Mouse (Mus musculus): ENCODE data around the gene Lrsam1. TPM values are rescaled to one million over a fixed set of nuclear protein-coding genes. Genes with fewer than 3 reads are reported as not detected.

The Lrsam1 gene
- polyA plus RNA-seq, 1 experiment from 2014 or later, result 7.4 TPM

DNA sequence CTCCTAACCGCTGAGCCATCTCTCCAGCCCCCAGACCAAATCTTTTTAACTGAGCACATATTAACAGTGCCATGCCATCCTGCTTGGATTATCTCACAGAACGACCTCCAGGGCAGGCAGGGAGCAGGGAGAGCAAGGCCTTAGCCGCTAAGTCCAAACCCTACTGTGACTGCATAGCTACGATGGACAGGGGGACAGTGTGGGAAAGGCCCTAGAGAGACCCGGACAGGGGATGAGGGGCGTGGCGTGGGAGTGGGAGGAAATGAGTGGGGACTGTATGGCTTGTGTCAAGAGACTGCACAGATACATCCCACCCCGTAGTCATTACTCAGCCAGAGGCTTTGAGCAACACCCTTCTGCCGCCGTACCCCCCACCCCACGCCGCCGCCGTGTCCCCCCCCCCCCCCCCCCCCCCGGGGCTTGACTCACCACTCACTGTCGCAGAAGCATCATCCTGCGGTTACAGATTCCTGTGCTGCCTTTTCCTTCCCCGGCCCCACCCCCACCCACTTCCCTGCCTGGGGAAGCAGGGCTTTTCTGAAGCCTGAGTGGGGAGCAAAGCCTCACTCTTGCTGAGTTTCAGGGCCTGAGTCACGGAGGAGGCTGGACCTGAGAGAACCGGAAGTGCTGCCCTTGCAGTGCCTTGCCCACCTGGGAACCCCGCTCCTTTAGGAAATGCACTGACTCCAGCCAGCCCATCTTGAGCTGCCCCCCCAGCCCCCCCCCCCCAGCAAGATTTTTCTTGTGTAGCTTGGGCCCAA, 79.0 kb downstream of the Lrsam1 start:
- Histone ChIP-seq H3K4me3 (ENCODE audit: control insufficient read depth in 1 of 2, insufficient read depth in 1 of 2, low read depth in 1 of 2, low read length in 2 of 2) (peak overlapping the region in 1 of 2 experiments; percentile 13; a peak in 1 of 4 replicates), H3K9me3 (ENCODE audit: control insufficient read depth, low read length) (no peaks in the 10 kb centered on the region), H3K27ac (replicated peaks in 1 of 2; ENCODE audit: control insufficient read depth in 1 of 2, insufficient read depth in 1 of 2, low read depth in 2 of 2, low read length in 2 of 2) (peak overlapping the region; percentile 92 to 93), H3K4me2 (ENCODE audit: low read length) (peak overlapping the region; percentile 49), H3K27me3 (ENCODE audit: control insufficient read depth, insufficient read depth, low read length) (no peaks in the 10 kb centered on the region), H3K4me1 (ENCODE audit: control insufficient read depth in 2 of 2, insufficient read depth in 2 of 2, low read length in 2 of 2) (peaks cover 76 to 95% of the 10 kb centered on the region in 2 experiments), H3K9ac (ENCODE audit: low read length) (peak overlapping the region; percentile 46; the same call in 1 of the 2 replicates), H3K36me3 (ENCODE audit: control insufficient read depth, insufficient read depth, low read length) (peaks cover 19% of the 10 kb centered on the region)
- 21% methylated on average over 12 of the region's 21 CpGs for WGBS
- ATAC-seq (ENCODE audit: insufficient number of reproducible peaks, insufficient read depth, low FRiP score, low read depth), result peak; percentile 37; the same call in 1 of the 2 replicates

DNA sequence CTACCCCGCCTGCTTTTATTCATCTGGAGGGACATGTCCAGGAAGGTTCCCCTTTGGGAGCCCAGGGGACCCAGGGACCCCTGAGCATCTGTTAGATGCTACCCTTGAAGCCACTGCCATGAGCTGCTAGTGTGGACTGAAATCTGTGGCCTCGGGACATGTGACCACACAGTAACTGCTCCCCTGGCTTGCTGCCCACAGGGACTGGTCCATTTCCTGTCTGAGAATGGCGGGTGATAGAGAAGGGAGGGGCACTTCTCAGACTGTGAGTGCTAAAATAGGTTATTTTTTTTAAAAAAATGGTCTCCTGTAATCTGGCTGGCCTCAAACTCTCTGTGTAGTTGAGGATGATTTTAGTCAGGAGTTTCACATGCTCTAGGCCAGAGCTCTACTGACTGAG, 79.7 kb downstream of the Lrsam1 start:
- WGBS, result 19% methylated on average over 3 of the region's 3 CpGs
- H3K27ac ChIP-seq (replicated peaks in 1 of 2; ENCODE audit: control insufficient read depth in 1 of 2, insufficient read depth in 1 of 2, low read depth in 2 of 2, low read length in 2 of 2), result peak overlapping the region; percentile 92 to 93
- H3K9me3 ChIP-seq (ENCODE audit: control insufficient read depth, low read length), result no peaks in the 10 kb centered on the region
- H3K4me1 ChIP-seq (ENCODE audit: control insufficient read depth in 2 of 2, insufficient read depth in 2 of 2, low read length in 2 of 2), result peaks cover 78 to 94% of the 10 kb centered on the region in 2 experiments
- H3K9ac ChIP-seq (ENCODE audit: low read length), result peak overlapping the region; percentile 61
- H3K27me3 ChIP-seq (ENCODE audit: control insufficient read depth, insufficient read depth, low read length), result no peaks in the 10 kb centered on the region
- peaks cover 19% of the 10 kb centered on the region for H3K36me3 ChIP-seq (ENCODE audit: control insufficient read depth, insufficient read depth, low read length)
- ATAC-seq (ENCODE audit: insufficient number of reproducible peaks, insufficient read depth, low FRiP score, low read depth), result peak; percentile 56
- peak overlapping the region; percentile 49 for H3K4me2 ChIP-seq (ENCODE audit: low read length)
- H3K4me3 ChIP-seq (ENCODE audit: control insufficient read depth in 1 of 2, insufficient read depth in 1 of 2, low read depth in 1 of 2, low read length in 2 of 2), result no peak overlapping the region

DNA sequence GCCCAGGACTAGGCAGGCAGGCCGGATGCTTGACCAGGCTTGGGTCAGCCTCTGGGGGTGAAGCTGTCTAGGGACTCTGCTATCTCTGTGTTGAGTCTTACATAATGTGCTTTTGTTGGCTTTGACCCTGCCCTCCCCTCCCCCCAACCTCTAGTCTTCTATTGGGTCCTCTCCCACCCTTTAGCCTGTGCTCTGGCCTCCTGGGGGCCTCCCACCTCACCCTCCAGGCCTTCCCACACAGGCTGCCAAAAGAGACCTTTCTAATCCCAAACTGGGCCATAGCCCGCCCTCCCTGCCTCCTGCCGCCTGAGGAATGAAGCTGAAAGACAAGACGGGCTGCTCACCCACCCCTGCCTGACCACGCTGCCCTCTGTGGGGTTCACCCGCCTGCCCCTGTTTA, 80.4 kb downstream of the Lrsam1 start:
- H3K27ac ChIP-seq (replicated peaks in 1 of 2; ENCODE audit: control insufficient read depth in 1 of 2, insufficient read depth in 1 of 2, low read depth in 2 of 2, low read length in 2 of 2), result peak overlapping the region; percentile 92 to 93
- H3K4me2 ChIP-seq (ENCODE audit: low read length), result peak overlapping the region; percentile 49
- no peak for ATAC-seq (ENCODE audit: insufficient number of reproducible peaks, insufficient read depth, low FRiP score, low read depth)
- no peak overlapping the region for H3K4me3 ChIP-seq (ENCODE audit: control insufficient read depth in 1 of 2, insufficient read depth in 1 of 2, low read depth in 1 of 2, low read length in 2 of 2)
- H3K9ac ChIP-seq (ENCODE audit: low read length), result peak overlapping the region; percentile 61
- H3K4me1 ChIP-seq (ENCODE audit: control insufficient read depth in 2 of 2, insufficient read depth in 2 of 2, low read length in 2 of 2), result peaks cover 75 to 91% of the 10 kb centered on the region in 2 experiments
- peaks cover 17% of the 10 kb centered on the region for H3K36me3 ChIP-seq (ENCODE audit: control insufficient read depth, insufficient read depth, low read length)
- WGBS, result 32% methylated on average over 6 of the region's 6 CpGs
- no peaks in the 10 kb centered on the region for H3K9me3 ChIP-seq (ENCODE audit: control insufficient read depth, low read length)
- no peaks in the 10 kb centered on the region for H3K27me3 ChIP-seq (ENCODE audit: control insufficient read depth, insufficient read depth, low read length)

DNA sequence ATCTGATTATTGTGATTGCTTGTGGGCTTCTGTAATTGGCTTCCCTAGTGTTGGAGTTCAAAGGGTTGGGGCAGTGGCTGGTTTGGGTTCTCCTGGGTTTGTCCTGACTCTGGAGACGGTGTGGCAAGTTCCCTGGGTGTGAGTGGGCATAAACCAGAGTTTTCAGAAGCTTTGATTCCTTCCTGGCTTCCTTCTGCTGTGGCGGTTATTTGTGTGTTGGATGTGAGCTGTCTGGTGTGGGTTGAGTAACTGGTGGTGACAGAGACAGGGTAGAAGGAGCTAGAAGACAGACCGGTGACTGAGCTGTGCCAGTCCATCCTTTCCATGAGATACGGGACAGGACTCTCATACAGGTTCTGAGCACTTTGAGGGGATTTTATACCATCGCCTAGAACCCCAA, 81.8 kb downstream of the Lrsam1 start:
- 73% methylated on average over 5 of the region's 5 CpGs for WGBS
- Histone ChIP-seq H3K36me3 (ENCODE audit: control insufficient read depth, insufficient read depth, low read length) (peaks cover 15% of the 10 kb centered on the region; the same call in 1 of the 2 replicates), H3K27ac (replicated peaks in 1 of 2; ENCODE audit: control insufficient read depth in 1 of 2, insufficient read depth in 1 of 2, low read depth in 2 of 2, low read length in 2 of 2) (peak overlapping the region; percentile 5 to 10; a peak in 1 of 4 replicates), H3K9ac (ENCODE audit: low read length) (peak overlapping the region; percentile 98), H3K27me3 (ENCODE audit: control insufficient read depth, insufficient read depth, low read length) (no peaks in the 10 kb centered on the region), H3K4me3 (ENCODE audit: control insufficient read depth in 1 of 2, insufficient read depth in 1 of 2, low read depth in 1 of 2, low read length in 2 of 2) (no peak overlapping the region), H3K4me1 (ENCODE audit: control insufficient read depth in 2 of 2, insufficient read depth in 2 of 2, low read length in 2 of 2) (peaks cover 65 to 85% of the 10 kb centered on the region in 2 experiments), H3K9me3 (ENCODE audit: control insufficient read depth, low read length) (no peaks in the 10 kb centered on the region), H3K4me2 (ENCODE audit: low read length) (peak overlapping the region; percentile 88)
- ATAC-seq (ENCODE audit: insufficient number of reproducible peaks, insufficient read depth, low FRiP score, low read depth), result no peak

DNA sequence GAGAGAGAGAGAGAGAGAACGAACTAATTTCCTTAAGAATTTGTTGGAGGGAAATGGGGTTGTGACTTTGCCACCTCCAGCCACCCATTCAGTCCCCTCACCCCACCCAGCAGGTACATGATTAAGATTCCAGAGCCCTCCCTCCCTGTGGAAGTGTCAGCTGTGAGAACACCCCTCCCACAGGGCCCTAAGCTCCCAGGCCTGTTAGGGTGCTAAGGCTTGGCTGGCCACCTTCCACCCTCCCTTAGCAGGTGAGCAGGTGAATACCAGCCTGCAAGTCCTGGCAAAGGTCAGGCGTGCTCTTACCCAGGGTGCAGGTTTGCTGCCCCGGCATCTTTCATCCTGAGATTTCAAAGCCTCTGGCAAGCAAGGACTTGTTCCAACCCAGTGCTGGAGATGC, 83.0 kb downstream of the Lrsam1 start:
- peaks cover 57 to 76% of the 10 kb centered on the region in 2 experiments for H3K4me1 ChIP-seq (ENCODE audit: control insufficient read depth in 2 of 2, insufficient read depth in 2 of 2, low read length in 2 of 2)
- peak overlapping the region in 1 of 2 experiments; percentile 96; a peak in 1 of 4 replicates for H3K27ac ChIP-seq (replicated peaks in 1 of 2; ENCODE audit: control insufficient read depth in 1 of 2, insufficient read depth in 1 of 2, low read depth in 2 of 2, low read length in 2 of 2)
- no peaks in the 10 kb centered on the region for H3K9me3 ChIP-seq (ENCODE audit: control insufficient read depth, low read length)
- ATAC-seq (ENCODE audit: insufficient number of reproducible peaks, insufficient read depth, low FRiP score, low read depth), result no peak
- H3K4me2 ChIP-seq (ENCODE audit: low read length), result peak overlapping the region; percentile 88
- WGBS, result 62% methylated on average over 3 of the region's 3 CpGs
- H3K9ac ChIP-seq (ENCODE audit: low read length), result peak overlapping the region; percentile 98
- H3K27me3 ChIP-seq (ENCODE audit: control insufficient read depth, insufficient read depth, low read length), result no peaks in the 10 kb centered on the region
- H3K36me3 ChIP-seq (ENCODE audit: control insufficient read depth, insufficient read depth, low read length), result peaks cover 12% of the 10 kb centered on the region; the same call in 1 of the 2 replicates
- H3K4me3 ChIP-seq (ENCODE audit: control insufficient read depth in 1 of 2, insufficient read depth in 1 of 2, low read depth in 1 of 2, low read length in 2 of 2), result peak overlapping the region; percentile 81 to 85

DNA sequence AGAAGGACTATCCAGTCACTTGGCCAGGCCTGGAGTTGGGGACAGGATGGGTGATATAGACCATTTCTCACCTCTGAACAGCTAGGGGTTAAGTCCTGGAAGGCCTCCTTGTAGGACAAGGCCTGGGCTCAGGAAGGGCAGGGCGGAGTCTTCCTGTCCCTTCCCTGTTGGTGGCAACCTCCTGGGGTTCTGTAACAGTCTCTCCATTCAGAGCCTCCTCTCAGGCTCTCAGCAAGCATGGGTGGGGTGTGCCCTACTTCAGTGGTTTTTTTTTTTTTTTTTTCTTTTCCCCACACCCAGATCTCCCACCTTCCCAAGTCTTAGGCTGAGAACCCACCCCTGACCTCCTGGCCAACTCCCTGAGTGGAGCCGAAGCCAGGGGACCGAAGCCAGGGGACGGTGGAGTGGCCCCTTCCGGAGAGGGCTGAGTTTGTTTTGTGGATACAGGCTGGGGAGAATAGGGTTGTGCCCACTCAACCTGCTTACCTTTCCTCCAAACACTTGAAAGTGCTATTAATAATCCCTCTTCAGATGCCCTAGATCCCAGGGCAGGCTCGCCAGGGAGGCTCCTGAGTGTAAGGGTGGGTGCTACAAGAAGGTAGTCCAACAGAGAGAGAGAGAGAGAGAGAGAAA, 83.5 kb downstream of the Lrsam1 start:
- 36% methylated on average over 6 of the region's 6 CpGs for WGBS
- ATAC-seq (ENCODE audit: insufficient number of reproducible peaks, insufficient read depth, low FRiP score, low read depth), result no peak
- peaks cover 54 to 71% of the 10 kb centered on the region in 2 experiments for H3K4me1 ChIP-seq (ENCODE audit: control insufficient read depth in 2 of 2, insufficient read depth in 2 of 2, low read length in 2 of 2)

DNA sequence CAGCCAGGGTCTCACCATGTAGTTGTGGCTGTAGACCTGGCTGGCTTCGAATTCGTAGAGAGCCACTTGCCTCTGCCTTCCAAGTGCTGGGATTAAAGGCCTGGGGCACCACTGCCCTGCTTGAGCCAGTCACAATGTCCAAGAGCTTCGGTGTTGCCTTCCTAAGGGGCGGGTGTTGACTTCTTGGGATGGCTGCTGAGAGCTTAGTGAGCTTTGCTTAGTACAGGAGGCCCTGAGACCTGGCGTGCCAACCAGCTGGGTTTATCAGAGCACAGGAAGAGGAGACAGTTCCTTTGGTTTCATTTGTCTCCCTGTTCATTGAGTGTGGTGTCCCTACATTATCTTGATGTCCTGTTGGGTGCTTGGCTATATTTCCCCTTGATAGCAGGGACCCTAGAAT, 84.1 kb downstream of the Lrsam1 start:
- Histone ChIP-seq H3K9ac (ENCODE audit: low read length) (peak overlapping the region; percentile 98), H3K27me3 (ENCODE audit: control insufficient read depth, insufficient read depth, low read length) (no peaks in the 10 kb centered on the region), H3K36me3 (ENCODE audit: control insufficient read depth, insufficient read depth, low read length) (peaks cover 12% of the 10 kb centered on the region; the same call in 1 of the 2 replicates), H3K9me3 (ENCODE audit: control insufficient read depth, low read length) (no peaks in the 10 kb centered on the region), H3K4me2 (ENCODE audit: low read length) (peak overlapping the region; percentile 88), H3K4me1 (ENCODE audit: control insufficient read depth in 2 of 2, insufficient read depth in 2 of 2, low read length in 2 of 2) (peaks cover 50 to 65% of the 10 kb centered on the region in 2 experiments), H3K4me3 (ENCODE audit: control insufficient read depth in 1 of 2, insufficient read depth in 1 of 2, low read depth in 1 of 2, low read length in 2 of 2) (peak overlapping the region; percentile 81 to 85), H3K27ac (replicated peaks in 1 of 2; ENCODE audit: control insufficient read depth in 1 of 2, insufficient read depth in 1 of 2, low read depth in 2 of 2, low read length in 2 of 2) (peak overlapping the region; percentile 40 to 96)
- ATAC-seq (ENCODE audit: insufficient number of reproducible peaks, insufficient read depth, low FRiP score, low read depth), result no peak
- 13% methylated on average over 5 of the region's 5 CpGs for WGBS

More for the DNA sequence above, 83.5 kb downstream of the Lrsam1 start:
- Histone ChIP-seq H3K36me3 (ENCODE audit: control insufficient read depth, insufficient read depth, low read length) (peaks cover 12% of the 10 kb centered on the region; the same call in 1 of the 2 replicates), H3K4me2 (ENCODE audit: low read length) (peak overlapping the region; percentile 88), H3K27me3 (ENCODE audit: control insufficient read depth, insufficient read depth, low read length) (no peaks in the 10 kb centered on the region), H3K27ac (replicated peaks in 1 of 2; ENCODE audit: control insufficient read depth in 1 of 2, insufficient read depth in 1 of 2, low read depth in 2 of 2, low read length in 2 of 2) (peak overlapping the region; percentile 40 to 96; a peak in 3 of 4 replicates), H3K9ac (ENCODE audit: low read length) (peak overlapping the region; percentile 98), H3K9me3 (ENCODE audit: control insufficient read depth, low read length) (no peaks in the 10 kb centered on the region), H3K4me3 (ENCODE audit: control insufficient read depth in 1 of 2, insufficient read depth in 1 of 2, low read depth in 1 of 2, low read length in 2 of 2) (peak overlapping the region; percentile 81 to 85)
